Mouse (Mus musculus): ENCODE results near the gene Elp4. TPM values are rescaled to one million over a fixed set of nuclear protein-coding genes. Genes with fewer than 3 reads are reported as not detected.
A peak's percentile ranks its signal among the peaks of the same experiment; 100 is the strongest.

The Elp4 gene
- 28.2 and 35.3 TPM in 2 replicates for polyA plus RNA-seq (2014; fragmentation: Nextera tagmentation; extraction: Ambion mirVana)

DNA sequence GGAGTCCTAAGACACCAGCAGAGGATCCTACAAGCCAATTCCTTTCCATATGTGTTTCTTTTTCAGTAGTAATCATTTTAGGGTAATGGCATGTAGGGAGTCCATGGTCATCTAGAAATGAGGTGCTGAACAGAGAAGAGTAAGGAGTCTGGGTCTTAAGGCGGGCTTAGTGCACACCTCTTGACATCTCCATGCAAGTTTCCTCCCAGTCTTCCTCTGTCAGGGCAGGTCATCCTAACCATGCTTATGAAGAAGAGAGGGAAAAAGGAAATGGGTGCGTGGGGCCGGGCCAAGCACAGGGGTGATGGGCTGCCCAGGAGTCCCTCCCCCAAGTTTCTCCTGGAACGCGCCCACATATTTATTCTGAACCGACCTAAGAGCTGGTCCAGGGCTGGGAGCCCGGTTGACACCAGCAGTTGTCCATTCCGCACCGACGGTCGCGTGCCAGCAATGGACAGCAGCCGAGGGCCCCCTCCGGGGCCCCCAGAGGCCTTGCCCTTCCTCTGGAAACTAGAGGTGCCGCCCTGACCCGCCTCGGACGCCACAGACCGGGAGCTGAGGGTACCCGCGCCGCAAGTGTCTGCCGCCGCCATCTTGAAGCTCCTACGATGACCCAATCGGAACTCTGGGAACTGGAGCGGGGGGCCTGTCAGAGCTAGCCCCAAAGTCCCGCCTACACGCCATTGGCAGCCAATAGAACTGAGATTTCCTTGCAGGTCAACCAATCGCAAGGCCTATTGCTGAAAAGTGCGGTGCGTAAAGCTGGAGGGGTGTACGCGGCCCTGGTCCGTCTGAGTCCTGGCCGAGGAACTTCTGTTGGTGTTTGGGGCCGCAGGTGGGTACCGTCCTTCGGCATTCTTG is at the start of gene Elp4, which contains the start of gene Immp1l:
TSS of gene Elp4 (minus strand) at position 669 of the 861 bp plus-strand sequence.
TSS of gene Immp1l (plus strand) at position 743 of the 861 bp plus-strand sequence.
- no peaks in the 10 kb centered on the region for H3K36me3 ChIP-seq (ENCODE audit: control insufficient read depth, insufficient read depth, low read length)
- H3K27ac ChIP-seq (ENCODE audit: low read depth, low read length) = no peak within 1 kb of the TSS
- no peaks in the 10 kb centered on the region for H3K9me3 ChIP-seq (ENCODE audit: control insufficient read depth, low read length)
- no peaks in the 10 kb centered on the region for H3K27me3 ChIP-seq (replicated peaks; ENCODE audit: control insufficient read depth, insufficient read depth, low read length)
- H3K4me3 ChIP-seq (ENCODE audit: low read depth, low read length) = peak within 1 kb of the TSS; percentile 88
- H3K9ac ChIP-seq (ENCODE audit: low read depth, low read length) = peak within 1 kb of the TSS; percentile 89
- DNase-seq (ENCODE audit: low spot score) (peak; percentile 86), ATAC-seq (replicated peaks; ENCODE audit: low FRiP score) (peak; percentile 99)
- 0 out of 2 replicates have a peak, but pooled peaks cover 3% of the 10 kb centered on the region for H3K4me1 ChIP-seq (replicated peaks; ENCODE audit: control insufficient read depth, insufficient read depth, low read length)
- under 1% methylated on average over 39 of the region's 39 CpGs for whole genome bisulfite sequencing
- H3K4me2 ChIP-seq = peak within 1 kb of the TSS; percentile 81

DNA sequence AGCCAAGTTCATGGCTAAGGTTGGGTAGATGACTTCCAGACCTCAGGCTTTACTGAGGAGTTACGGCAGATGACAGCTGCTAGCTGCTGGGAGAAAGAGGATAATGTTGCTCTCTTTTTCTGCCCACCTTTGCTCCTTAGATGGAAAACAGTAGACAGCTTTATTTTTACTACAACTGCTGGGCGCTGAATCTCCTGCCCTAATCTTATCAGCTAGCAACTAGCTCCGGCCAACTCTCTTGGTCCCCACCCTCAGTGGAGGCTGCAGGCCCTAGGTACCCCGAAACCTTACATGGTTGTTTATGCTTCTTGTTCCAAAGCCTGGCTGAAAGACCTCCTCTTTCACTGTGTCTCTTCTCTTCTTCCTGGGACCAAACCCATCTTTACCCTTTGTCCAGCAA is 49.5 kb upstream of the Elp4 start:
- Histone ChIP-seq H3K4me2 (no peak overlapping the region), H3K4me3 (ENCODE audit: low read depth, low read length) (no peak overlapping the region), H3K9ac (ENCODE audit: low read depth, low read length) (no peak overlapping the region), H3K4me1 (replicated peaks; ENCODE audit: control insufficient read depth, insufficient read depth, low read length) (no peaks in the 10 kb centered on the region), H3K27ac (ENCODE audit: low read depth, low read length) (no peak overlapping the region), H3K36me3 (ENCODE audit: control insufficient read depth, insufficient read depth, low read length) (no peaks in the 10 kb centered on the region), H3K9me3 (ENCODE audit: control insufficient read depth, low read length) (no peaks in the 10 kb centered on the region), H3K27me3 (replicated peaks; ENCODE audit: control insufficient read depth, insufficient read depth, low read length) (no peaks in the 10 kb centered on the region)
- ATAC-seq (replicated peaks; ENCODE audit: low FRiP score) = no peak
- WGBS = 65% methylated on average over 4 of the region's 4 CpGs
- no peak for DNase-seq (ENCODE audit: low spot score)

DNA sequence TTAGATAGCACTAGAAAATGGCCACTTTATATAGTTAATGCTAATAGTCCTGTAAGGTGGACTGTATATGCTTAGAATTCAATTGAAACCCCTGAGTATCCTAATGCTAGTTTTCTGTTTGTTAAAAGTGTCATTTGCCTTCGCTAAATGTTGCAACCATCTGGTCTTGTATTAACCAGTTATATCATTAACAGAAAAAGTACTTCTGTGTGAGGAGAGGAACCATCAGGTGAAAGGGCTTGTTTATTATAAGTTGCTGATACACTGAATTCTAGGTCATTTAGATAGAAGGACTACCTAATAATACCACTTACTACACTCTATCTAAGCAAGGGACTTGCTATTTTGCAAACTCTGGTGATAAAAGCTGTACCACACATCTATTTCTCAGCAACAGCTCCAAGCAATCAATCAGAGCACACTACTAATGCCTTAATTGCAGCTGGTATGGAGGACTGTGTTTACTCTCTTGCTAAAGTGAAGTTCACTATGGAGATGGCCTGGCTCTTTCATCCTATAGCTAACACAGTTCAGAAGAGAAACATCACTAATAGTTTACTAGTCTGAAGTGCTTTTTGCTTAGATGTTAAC is 47.1 kb upstream of the Elp4 start:
- Histone ChIP-seq H3K4me2 (no peak overlapping the region), H3K27ac (ENCODE audit: low read depth, low read length) (no peak overlapping the region), H3K9me3 (ENCODE audit: control insufficient read depth, low read length) (no peaks in the 10 kb centered on the region), H3K4me1 (replicated peaks; ENCODE audit: control insufficient read depth, insufficient read depth, low read length) (no peaks in the 10 kb centered on the region), H3K9ac (ENCODE audit: low read depth, low read length) (no peak overlapping the region), H3K4me3 (ENCODE audit: low read depth, low read length) (no peak overlapping the region), H3K27me3 (replicated peaks; ENCODE audit: control insufficient read depth, insufficient read depth, low read length) (no peaks in the 10 kb centered on the region), H3K36me3 (ENCODE audit: control insufficient read depth, insufficient read depth, low read length) (no peaks in the 10 kb centered on the region)
- no peak for DNase-seq (ENCODE audit: low spot score)
- 83% methylated on average over 1 of the region's 1 CpGs for WGBS
- ATAC-seq (replicated peaks; ENCODE audit: low FRiP score) = no peak

DNA sequence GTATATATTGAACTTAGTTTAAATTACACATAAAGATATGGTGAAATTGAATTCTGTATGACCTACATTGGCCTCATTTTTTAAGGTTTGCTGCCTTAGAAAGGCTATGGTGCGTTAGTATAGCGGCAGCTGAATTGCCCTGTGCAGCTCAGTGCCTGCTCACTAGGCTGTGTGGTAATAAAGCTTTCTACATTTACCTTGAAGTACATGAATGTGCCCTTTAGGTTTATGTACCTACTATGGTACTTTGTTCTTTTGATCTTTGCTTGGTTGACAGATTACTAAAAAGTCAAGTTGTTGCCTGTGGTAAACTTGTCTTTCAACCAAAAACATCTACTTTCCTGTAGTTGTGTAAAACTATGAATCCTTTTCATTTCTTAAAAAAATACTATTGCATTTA is 45.8 kb upstream of the Elp4 start:
- H3K36me3 ChIP-seq (ENCODE audit: control insufficient read depth, insufficient read depth, low read length) = no peaks in the 10 kb centered on the region
- H3K9ac ChIP-seq (ENCODE audit: low read depth, low read length) = no peak overlapping the region
- 94% methylated on average over 2 of the region's 2 CpGs for WGBS
- H3K4me1 ChIP-seq (replicated peaks; ENCODE audit: control insufficient read depth, insufficient read depth, low read length) = no peaks in the 10 kb centered on the region
- H3K9me3 ChIP-seq (ENCODE audit: control insufficient read depth, low read length) = no peaks in the 10 kb centered on the region
- H3K27ac ChIP-seq (ENCODE audit: low read depth, low read length) = no peak overlapping the region
- H3K4me2 ChIP-seq = no peak overlapping the region
- H3K4me3 ChIP-seq (ENCODE audit: low read depth, low read length) = no peak overlapping the region
- no peak for ATAC-seq (replicated peaks; ENCODE audit: low FRiP score)
- H3K27me3 ChIP-seq (replicated peaks; ENCODE audit: control insufficient read depth, insufficient read depth, low read length) = no peaks in the 10 kb centered on the region
- no peak for DNase-seq (ENCODE audit: low spot score)

DNA sequence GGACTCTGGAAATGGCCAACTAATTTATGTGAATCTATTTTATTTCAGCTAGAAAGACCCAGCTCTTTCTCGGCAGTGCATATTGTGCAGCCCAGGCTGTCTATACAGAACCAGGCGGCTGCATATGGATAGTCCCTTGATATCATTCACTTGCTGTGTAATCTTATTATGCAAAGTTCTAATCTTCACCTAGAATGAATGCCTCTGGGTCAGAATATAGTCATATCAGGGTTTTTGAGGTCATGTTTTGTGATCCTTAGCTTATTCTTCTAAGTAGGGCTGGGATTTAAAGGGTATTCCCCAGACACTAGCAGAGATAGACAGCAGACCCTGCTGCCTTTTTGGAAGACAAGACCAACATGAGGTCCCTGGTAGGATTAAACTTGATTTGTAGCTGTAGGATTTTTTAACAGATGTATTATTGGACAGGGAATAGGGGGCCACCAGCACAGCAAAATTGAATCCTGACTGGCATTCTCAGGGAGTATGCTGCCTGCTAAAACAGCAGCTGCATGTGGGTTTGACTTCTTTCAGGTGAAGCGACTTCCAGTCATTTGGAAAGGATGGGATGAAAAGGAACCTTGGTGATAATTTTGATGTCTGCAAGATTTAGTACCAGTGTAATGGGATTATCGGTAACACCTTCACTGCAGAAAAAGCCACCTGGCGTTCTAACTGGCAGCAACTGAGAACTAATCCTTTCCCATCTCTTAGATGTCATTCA is 13.4 kb upstream of the Elp4 start:
- no peak for ATAC-seq (replicated peaks; ENCODE audit: low FRiP score)
- Histone ChIP-seq H3K4me3 (ENCODE audit: low read depth, low read length) (no peak overlapping the region), H3K4me1 (replicated peaks; ENCODE audit: control insufficient read depth, insufficient read depth, low read length) (no peaks in the 10 kb centered on the region), H3K27me3 (replicated peaks; ENCODE audit: control insufficient read depth, insufficient read depth, low read length) (no peaks in the 10 kb centered on the region), H3K36me3 (ENCODE audit: control insufficient read depth, insufficient read depth, low read length) (no peaks in the 10 kb centered on the region), H3K9ac (ENCODE audit: low read depth, low read length) (no peak overlapping the region), H3K9me3 (ENCODE audit: control insufficient read depth, low read length) (no peaks in the 10 kb centered on the region), H3K4me2 (no peak overlapping the region), H3K27ac (ENCODE audit: low read depth, low read length) (no peak overlapping the region)
- no peak for DNase-seq (ENCODE audit: low spot score)
- WGBS = 85% methylated on average over 5 of the region's 5 CpGs

DNA sequence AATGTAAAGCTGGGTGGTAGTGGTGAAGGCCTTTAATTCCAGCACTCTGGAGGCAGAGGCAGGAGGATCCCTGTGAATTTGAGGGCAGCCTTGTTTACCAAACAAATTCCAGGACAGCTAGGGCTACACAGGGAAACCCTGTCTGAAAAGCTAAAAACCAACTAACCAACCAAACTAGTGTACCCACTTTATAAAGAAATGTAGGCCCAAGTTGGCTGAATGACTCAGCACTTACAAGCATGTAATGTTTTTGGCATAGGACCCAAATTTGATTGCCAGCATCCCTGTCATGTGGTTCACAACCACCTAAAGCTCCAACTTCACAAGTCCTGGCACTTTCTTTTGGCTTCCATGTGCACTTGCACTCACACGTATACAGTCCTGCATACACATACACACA is 12.3 kb upstream of the Elp4 start:
- 89% methylated on average over 1 of the region's 1 CpGs for WGBS
- H3K4me2 ChIP-seq = no peak overlapping the region
- ATAC-seq (replicated peaks; ENCODE audit: low FRiP score) = no peak

DNA sequence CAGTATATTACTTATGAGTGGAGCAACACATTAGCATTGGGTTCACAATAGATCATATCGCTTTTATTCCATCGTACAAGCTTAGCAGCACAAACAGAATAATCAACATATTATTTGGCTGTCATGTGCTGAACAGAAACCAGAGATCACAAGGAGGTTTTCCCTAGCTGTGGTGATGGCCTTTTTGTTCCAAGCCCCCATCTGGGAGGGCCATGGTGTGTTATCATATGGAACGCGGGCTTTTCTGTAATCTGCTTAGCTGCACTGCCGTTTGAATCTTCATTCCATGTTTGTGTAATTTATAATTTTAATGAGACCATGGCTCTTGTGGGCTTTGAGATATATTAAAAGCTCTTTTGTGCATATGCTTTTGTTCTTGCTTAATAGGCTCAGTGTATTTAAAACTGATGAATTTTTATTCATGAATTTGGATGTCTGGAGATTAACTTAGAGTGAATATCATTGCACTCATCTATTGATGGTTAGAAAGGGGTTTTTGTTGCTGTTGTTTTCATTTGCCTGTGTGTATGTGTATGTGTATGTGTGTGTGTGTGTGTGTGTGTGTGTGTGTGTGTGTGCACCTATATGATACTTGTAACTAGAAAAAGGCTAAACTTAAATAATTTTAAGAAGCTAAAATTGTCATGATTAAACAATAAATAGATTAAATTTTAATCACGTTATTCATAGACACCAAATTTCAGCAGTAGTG is 9.4 kb upstream of the Elp4 start:
- Histone ChIP-seq H3K4me3 (ENCODE audit: low read depth, low read length) (no peak overlapping the region), H3K27ac (ENCODE audit: low read depth, low read length) (no peak overlapping the region), H3K9me3 (ENCODE audit: control insufficient read depth, low read length) (no peaks in the 10 kb centered on the region), H3K4me1 (replicated peaks; ENCODE audit: control insufficient read depth, insufficient read depth, low read length) (no peaks in the 10 kb centered on the region), H3K4me2 (no peak overlapping the region), H3K36me3 (ENCODE audit: control insufficient read depth, insufficient read depth, low read length) (no peaks in the 10 kb centered on the region), H3K27me3 (replicated peaks; ENCODE audit: control insufficient read depth, insufficient read depth, low read length) (no peaks in the 10 kb centered on the region), H3K9ac (ENCODE audit: low read depth, low read length) (no peak overlapping the region)
- WGBS = 87% methylated on average over 6 of the region's 6 CpGs
- no peak for ATAC-seq (replicated peaks; ENCODE audit: low FRiP score)
- no peak for DNase-seq (ENCODE audit: low spot score)

More for the DNA sequence above, 12.3 kb upstream of the Elp4 start:
- H3K4me3 ChIP-seq (ENCODE audit: low read depth, low read length) = no peak overlapping the region
- no peak overlapping the region for H3K9ac ChIP-seq (ENCODE audit: low read depth, low read length)
- no peaks in the 10 kb centered on the region for H3K27me3 ChIP-seq (replicated peaks; ENCODE audit: control insufficient read depth, insufficient read depth, low read length)
- DNase-seq (ENCODE audit: low spot score) = no peak
- H3K4me1 ChIP-seq (replicated peaks; ENCODE audit: control insufficient read depth, insufficient read depth, low read length) = no peaks in the 10 kb centered on the region
- no peaks in the 10 kb centered on the region for H3K36me3 ChIP-seq (ENCODE audit: control insufficient read depth, insufficient read depth, low read length)
- no peak overlapping the region for H3K27ac ChIP-seq (ENCODE audit: low read depth, low read length)
- H3K9me3 ChIP-seq (ENCODE audit: control insufficient read depth, low read length) = no peaks in the 10 kb centered on the region

DNA sequence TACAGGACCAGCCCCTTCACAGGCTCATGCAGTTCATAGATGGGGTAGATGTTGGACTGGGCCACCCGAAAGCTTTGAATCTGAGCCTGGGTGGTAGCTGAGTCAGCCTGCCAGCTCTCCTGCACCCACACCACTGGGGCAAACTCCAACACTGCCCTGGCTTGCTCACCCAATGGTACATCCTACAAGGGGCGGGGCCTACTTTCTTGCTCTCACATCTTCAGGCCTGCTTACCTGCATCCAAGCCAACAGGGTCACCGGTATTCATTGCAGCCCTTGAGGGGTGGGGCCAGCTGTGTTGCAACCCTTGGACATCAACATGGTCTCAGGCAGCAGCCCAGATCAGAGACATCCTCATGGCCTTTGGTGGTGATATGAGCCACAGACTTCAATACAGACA is 6.2 kb upstream of the Elp4 start:
- Histone ChIP-seq H3K4me1 (replicated peaks; ENCODE audit: control insufficient read depth, insufficient read depth, low read length) (0 out of 2 replicates have a peak, but pooled peaks cover under 1% of the 10 kb centered on the region), H3K9me3 (ENCODE audit: control insufficient read depth, low read length) (no peaks in the 10 kb centered on the region), H3K27me3 (replicated peaks; ENCODE audit: control insufficient read depth, insufficient read depth, low read length) (no peaks in the 10 kb centered on the region), H3K4me3 (ENCODE audit: low read depth, low read length) (no peak overlapping the region), H3K27ac (ENCODE audit: low read depth, low read length) (no peak overlapping the region), H3K4me2 (no peak overlapping the region), H3K36me3 (ENCODE audit: control insufficient read depth, insufficient read depth, low read length) (no peaks in the 10 kb centered on the region), H3K9ac (ENCODE audit: low read depth, low read length) (no peak overlapping the region)
- no peak for DNase-seq (ENCODE audit: low spot score)
- 87% methylated on average over 3 of the region's 3 CpGs for WGBS
- ATAC-seq (replicated peaks; ENCODE audit: low FRiP score) = peak; percentile 49
